Mouse (Mus musculus) kidney, embryonic 15.5 days (tissue): Measurements from ENCODE around the gene Chac2. TPM values are rescaled to one million over a fixed set of nuclear protein-coding genes. Genes with fewer than 3 reads are reported as not detected.
A peak's percentile ranks its signal among the peaks of the same experiment; 100 is the strongest.

Experiments
- ATAC-seq: fragments of 200-750 bp; cut with Nextera tagmentation; replicated peaks from 2 replicates; pipeline ENCODE4 v1.8.0; 2017; ENCODE audit warnings: moderate TSS enrichment; ENCODE audit not compliant: low FRiP score
- H3K27ac ChIP-seq: fragments of 300-500 bp; sonication (generic); 2 replicates; pipeline ENCODE4 v1.5.1; 2015; ENCODE audit warnings: mild to moderate bottlenecking, inconsistent platforms
- H3K27me3 ChIP-seq: fragments of 300-500 bp; sonication (generic); 2 replicates; pipeline ENCODE4 v1.6.1; 2015; ENCODE audit warnings: inconsistent platforms
- H3K36me3 ChIP-seq: fragments of 300-500 bp; sonication (generic); 2 replicates; pipeline ENCODE4 v1.6.1; 2015; ENCODE audit warnings: inconsistent platforms
- H3K4me1 ChIP-seq: fragments of 300-500 bp; sonication (generic); 2 replicates; pipeline ENCODE4 v1.6.1; 2015; ENCODE audit warnings: inconsistent platforms
- H3K4me2 ChIP-seq: fragments of 300-500 bp; sonication (generic); 2 replicates; pipeline ENCODE4 v1.6.1; 2015; ENCODE audit warnings: moderate library complexity, mild to moderate bottlenecking, inconsistent platforms
- H3K4me3 ChIP-seq: fragments of 300-500 bp; sonication (generic); replicated peaks from 2 replicates; pipeline ENCODE4 v1.5.1; 2015; ENCODE audit warnings: mild to moderate bottlenecking, inconsistent platforms
- H3K9ac ChIP-seq: fragments of 300-500 bp; sonication (generic); 2 replicates; pipeline ENCODE4 v1.6.1; 2015; ENCODE audit warnings: mild to moderate bottlenecking, inconsistent platforms
- H3K9me3 ChIP-seq: fragments of 300-500 bp; sonication (generic); replicated peaks from 2 replicates; pipeline ENCODE4 v1.6.1; 2016; ENCODE audit warnings: inconsistent platforms
- WGBS: fragments of 180-500 bp; shearing (Covaris S2); methylation state at CpG from one replicate; pipeline ENCODE4 v1.1.7; 2015; ENCODE audit warnings: mixed read lengths; 5-methylcytosine and 5-hydroxymethylcytosine counted together
- polyA plus RNA-seq: library from polyadenylated mRNA; unstranded; fragments of >200 nt; fragmentation: Nextera tagmentation; extraction: Ambion mirVana; gene quantifications from 2 replicates; pipeline ENCODE4 v1.2.1, GENCODE M21; 2015

Chac2 gene
- polyA plus RNA-seq, 1 experiment from 2014 or later, result 17.7 TPM

GRCm38 (mm10) chr11:30953469-30954154, 32.5 kb downstream of the Chac2 start:
- 1% methylated on average over 21 of the region's 32 CpGs for WGBS
- peaks cover 45% of the 10 kb centered on the region for H3K36me3 ChIP-seq

GRCm38 (mm10) chr11:30952829-30953228, 33.3 kb downstream of the Chac2 start:
- no peak overlapping the region for H3K27ac ChIP-seq
- peaks cover 49% of the 10 kb centered on the region for H3K36me3 ChIP-seq
- WGBS, result 68% methylated on average over 5 of the region's 5 CpGs
- H3K9ac ChIP-seq, result 0 out of 2 replicates have a peak overlapping the region, but pooled peaks have one; percentile 82
- H3K27me3 ChIP-seq, result no peaks in the 10 kb centered on the region
- peaks cover 8% of the 10 kb centered on the region for H3K4me1 ChIP-seq
- peak overlapping the region; percentile 62 for H3K4me2 ChIP-seq
- no peak for ATAC-seq
- peak overlapping the region; percentile 89 for H3K4me3 ChIP-seq
- H3K9me3 ChIP-seq, result peaks cover 11% of the 10 kb centered on the region; the same call in 1 of the 2 replicates

More at GRCm38 (mm10) chr11:30953469-30954154, 32.5 kb downstream of the Chac2 start:
- peak overlapping the region; percentile 82 for H3K9ac ChIP-seq
- H3K4me2 ChIP-seq, result peak overlapping the region; percentile 62
- peak overlapping the region; percentile 89 for H3K4me3 ChIP-seq
- H3K9me3 ChIP-seq, result peaks cover 12% of the 10 kb centered on the region; the same call in 1 of the 2 replicates
- H3K4me1 ChIP-seq, result peaks cover 8% of the 10 kb centered on the region
- peak overlapping the region; percentile 91 for H3K27ac ChIP-seq
- peak; percentile 95 for ATAC-seq
- H3K27me3 ChIP-seq, result no peaks in the 10 kb centered on the region

DNA sequence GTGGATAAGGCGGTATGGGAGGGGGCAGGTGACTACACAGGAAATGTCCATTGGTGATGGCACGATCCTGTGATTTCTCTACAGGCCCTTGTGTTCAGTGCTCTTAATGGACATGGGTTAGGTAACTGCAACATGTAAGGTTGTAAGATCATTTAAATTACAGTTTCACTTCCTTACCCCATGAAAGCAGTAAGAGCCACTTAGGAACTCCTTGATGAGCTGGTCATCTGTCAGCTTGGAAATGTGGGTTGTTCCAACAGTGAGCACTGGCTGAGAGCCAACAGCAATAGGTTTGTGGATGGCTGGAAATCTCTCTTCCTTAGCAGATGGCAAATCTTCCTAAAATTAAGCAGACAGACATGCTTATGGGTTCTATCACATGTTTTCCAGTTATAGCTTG, 42.6 kb downstream of the Chac2 start:
- peaks cover 73% of the 10 kb centered on the region for H3K36me3 ChIP-seq
- H3K9ac ChIP-seq, result no peak overlapping the region
- no peak overlapping the region for H3K4me2 ChIP-seq
- no peak for ATAC-seq
- no peak overlapping the region for H3K27ac ChIP-seq
- H3K27me3 ChIP-seq, result no peaks in the 10 kb centered on the region
- H3K4me3 ChIP-seq, result no peak overlapping the region
- no peaks in the 10 kb centered on the region for H3K4me1 ChIP-seq
- WGBS, result 89% methylated on average over 2 of the region's 2 CpGs
- H3K9me3 ChIP-seq, result no peaks in the 10 kb centered on the region

- H3K27me3 ChIP-seq, result no peaks in the 10 kb centered on the region
- H3K4me3 ChIP-seq, result no peak overlapping the region
- H3K27ac ChIP-seq, result no peak overlapping the region
- H3K4me2 ChIP-seq, result no peak overlapping the region
- ATAC-seq, result no peak
- no peak overlapping the region for H3K9ac ChIP-seq
- no peaks in the 10 kb centered on the region for H3K4me1 ChIP-seq
- 100% methylated on average over 1 of the region's 1 CpGs for WGBS
- peaks cover 54% of the 10 kb centered on the region for H3K36me3 ChIP-seq
- H3K9me3 ChIP-seq, result no peaks in the 10 kb centered on the region
These were observed 57.7 kb downstream of the Chac2 start for GRCm38 (mm10) chr11:30928498-30928897.

DNA sequence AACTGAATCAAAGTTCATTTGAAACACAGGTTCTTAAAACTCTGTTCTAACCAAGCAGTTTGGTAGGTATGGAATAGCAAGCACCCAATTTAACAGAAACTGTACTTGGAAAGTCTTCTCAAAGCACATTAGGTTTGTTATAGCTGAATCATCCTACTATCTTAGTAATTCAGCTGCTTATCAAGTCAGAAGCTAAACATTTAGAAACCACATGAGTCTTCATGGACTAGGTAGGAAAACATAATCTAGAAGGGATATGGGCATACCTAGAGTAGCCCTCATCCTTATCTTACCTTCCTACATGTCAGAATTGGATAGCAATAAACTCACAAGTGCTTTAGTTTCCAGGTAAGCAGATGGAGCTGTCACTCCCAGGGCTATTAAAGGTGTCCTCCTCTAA, 58.1 kb downstream of the Chac2 start:
- no peak overlapping the region for H3K9ac ChIP-seq
- no peak for ATAC-seq
- H3K4me1 ChIP-seq, result no peaks in the 10 kb centered on the region

More for the DNA sequence above, 58.1 kb downstream of the Chac2 start:
- no peak overlapping the region for H3K27ac ChIP-seq
- H3K36me3 ChIP-seq, result peaks cover 53% of the 10 kb centered on the region
- H3K9me3 ChIP-seq, result no peaks in the 10 kb centered on the region
- no peak overlapping the region for H3K4me3 ChIP-seq
- no peaks in the 10 kb centered on the region for H3K27me3 ChIP-seq
- no peak overlapping the region for H3K4me2 ChIP-seq

Other genes starting within 250 kb of the Chac2 start
- gene Psme4, start 214.6 kb downstream of the Chac2 start, polyA plus RNA-seq, result 18.3 and 18.5 TPM in 2 replicates
- 0.08 and 0.14 TPM in 2 replicates for gene Gpr75, start 101.0 kb downstream of the Chac2 start, polyA plus RNA-seq
- 29.0 and 30.0 TPM in 2 replicates for gene Asb3, start 100.9 kb downstream of the Chac2 start, polyA plus RNA-seq
- gene Erlec1, start 32.0 kb downstream of the Chac2 start, polyA plus RNA-seq, result 11.7 and 11.9 TPM in 2 replicates
- gene Gm17332, start 196.1 kb upstream of the Chac2 start, polyA plus RNA-seq, result not detected in 2 replicates